Mouse (Mus musculus): ENCODE measurements around the gene Sln.

DNA sequence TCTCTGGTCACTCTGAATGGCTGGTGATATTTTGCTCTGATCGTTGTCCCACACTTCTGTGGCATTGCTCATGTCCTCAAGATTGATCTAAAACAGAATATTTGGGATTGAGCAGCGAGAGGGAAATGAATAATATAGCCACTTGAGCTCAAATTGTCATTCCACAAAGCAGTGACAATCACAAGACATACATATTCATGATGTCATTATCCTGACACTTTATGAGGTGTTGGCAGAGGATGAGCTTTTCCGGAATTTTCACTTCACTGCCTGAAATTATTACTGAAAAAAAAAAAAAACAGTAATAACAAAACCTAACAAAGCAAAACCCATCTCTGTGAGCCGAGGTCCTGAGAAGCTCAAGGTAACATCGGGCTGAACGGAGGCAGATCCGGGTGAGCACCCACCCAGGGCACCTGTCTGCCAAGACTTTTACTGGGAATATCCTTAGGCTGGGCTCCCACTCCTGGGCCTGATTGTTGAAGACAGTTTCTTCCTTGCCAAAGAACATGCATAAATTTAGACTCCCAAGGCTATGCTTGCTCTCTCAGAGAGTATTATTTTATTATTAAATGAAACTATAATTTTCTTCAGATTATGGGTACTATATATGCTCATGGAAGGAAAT, 53.4 kb downstream of the Sln start:
- TF ChIP-seq CTCF (IDR thresholded peaks at IDR 0.05; ENCODE audit: extremely low read depth, insufficient read depth, low read length) (no peak), POLR2A (IDR thresholded peaks at IDR 0.05; ENCODE audit: extremely low read depth, insufficient read depth, low read length) (no peak)

Measured in cortical plate, adult 2 months (tissue).